Mouse (Mus musculus): ENCODE measurements around the gene Hist2h2ab. TPM values are rescaled to one million over a fixed set of nuclear protein-coding genes. Genes with fewer than 3 reads are reported as not detected.
A peak's percentile ranks its signal among the peaks of the same experiment; 100 is the strongest.

Hist2h2ab gene
- polyA plus RNA-seq, 1 experiment: 2.7 TPM

DNA sequence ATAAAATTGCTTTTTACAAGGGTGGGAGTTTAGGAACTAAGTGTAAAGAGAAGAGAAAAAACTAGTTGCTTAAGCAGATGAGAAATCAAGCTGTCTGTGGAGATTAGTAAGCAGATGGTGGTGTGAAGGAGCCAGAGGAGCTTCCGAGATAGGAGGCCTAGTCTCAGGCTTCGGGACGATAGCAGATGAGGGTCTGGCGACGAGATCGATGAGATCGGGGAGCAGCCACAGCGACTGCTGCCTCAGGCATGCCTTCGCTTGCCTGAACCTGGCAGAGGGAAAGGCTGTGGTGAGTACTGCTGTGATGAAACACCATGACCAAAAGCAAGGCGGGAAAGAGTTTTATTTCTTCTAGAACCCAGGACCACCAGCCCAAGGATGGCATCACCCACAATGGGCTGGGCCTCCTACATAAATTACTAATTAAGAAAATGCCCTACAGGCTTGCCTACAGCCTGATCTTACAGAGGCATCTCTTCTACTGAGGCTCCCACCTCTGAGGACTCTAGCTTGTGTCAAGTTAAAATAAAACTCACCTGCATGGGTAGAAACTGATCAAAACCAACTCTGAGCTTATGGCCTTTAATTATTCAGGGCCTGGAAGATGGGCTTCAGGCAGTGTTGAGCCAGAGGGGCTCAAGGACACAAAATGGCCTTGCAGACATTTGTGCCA is 35.2 kb downstream of the Hist2h2ab start:
- Histone ChIP-seq H3K4me3 (ENCODE audit: insufficient read depth, low read length) (no peak overlapping the region), H3K4me1 (ENCODE audit: control insufficient read depth, insufficient read depth, low read length) (no peaks in the 10 kb centered on the region), H3K27ac (ENCODE audit: insufficient read depth, low read length) (no peak overlapping the region)
- TF ChIP-seq POLR2A (IDR thresholded peaks at IDR 0.05; ENCODE audit: extremely low read depth, insufficient read depth, low read length): no peak
- TF ChIP-seq CTCF (IDR thresholded peaks at IDR 0.05; ENCODE audit: extremely low read depth, insufficient read depth, low read length): no peak

DNA sequence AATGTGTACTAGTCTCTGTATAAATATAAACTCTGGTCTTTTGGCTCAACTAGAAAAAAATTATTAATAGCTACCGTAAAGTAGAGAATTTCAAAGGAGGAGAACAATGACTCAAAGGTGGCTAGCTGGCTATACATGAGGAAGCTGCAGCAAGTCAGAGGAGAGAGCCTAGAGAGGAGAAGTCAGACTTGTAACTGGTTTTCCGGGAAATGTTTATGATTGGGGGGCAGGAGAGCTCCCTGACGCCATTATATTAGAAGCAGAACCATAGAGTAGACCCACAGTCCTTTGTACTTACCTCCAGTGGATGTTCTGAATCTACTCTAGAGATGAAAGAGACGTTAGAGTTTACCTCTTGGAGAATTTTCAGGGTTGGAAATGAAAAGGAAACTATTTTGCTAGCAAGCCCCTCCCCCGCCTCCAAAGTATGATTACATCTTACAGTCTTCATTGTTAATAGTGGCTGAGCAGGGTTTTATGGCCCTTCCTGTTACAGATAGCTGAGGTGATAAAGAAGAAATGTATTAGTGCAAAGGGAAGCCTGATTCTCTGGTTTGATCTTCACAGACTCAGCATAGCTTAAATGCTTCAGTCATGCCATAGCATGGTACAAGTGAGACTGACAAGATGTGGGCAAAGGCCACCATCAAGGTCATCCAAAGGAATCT is 36.4 kb downstream of the Hist2h2ab start:
- TF ChIP-seq POLR2A (IDR thresholded peaks at IDR 0.05; ENCODE audit: extremely low read depth, insufficient read depth, low read length) (no peak), CTCF (IDR thresholded peaks at IDR 0.05; ENCODE audit: extremely low read depth, insufficient read depth, low read length) (no peak)
- Histone ChIP-seq H3K4me3 (ENCODE audit: insufficient read depth, low read length) (no peak overlapping the region), H3K4me1 (ENCODE audit: control insufficient read depth, insufficient read depth, low read length) (no peaks in the 10 kb centered on the region), H3K27ac (ENCODE audit: insufficient read depth, low read length) (no peak overlapping the region)

DNA sequence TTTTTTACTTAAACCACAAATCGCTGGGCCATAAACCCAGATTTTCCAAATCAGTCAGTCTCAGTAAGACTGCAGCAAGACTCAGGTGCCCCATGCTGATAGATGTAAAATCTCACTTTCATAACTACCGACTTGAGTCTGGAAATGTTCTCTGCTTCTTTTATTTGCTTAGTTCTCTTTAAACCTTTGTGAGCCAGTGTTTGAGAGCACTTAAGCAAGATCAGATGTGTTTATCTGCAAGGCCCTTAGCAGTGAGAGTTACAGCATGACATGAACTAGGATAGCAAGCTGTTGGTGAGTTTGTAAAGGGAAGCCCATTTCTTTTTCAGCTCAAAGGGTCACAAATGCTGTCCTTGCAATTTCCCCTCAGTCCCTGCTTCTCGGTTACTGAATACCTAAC is 37.5 kb downstream of the Hist2h2ab start:
- no peak overlapping the region for H3K4me3 ChIP-seq (ENCODE audit: insufficient read depth, low read length)
- TF ChIP-seq POLR2A (IDR thresholded peaks at IDR 0.05; ENCODE audit: extremely low read depth, insufficient read depth, low read length): no peak
- TF ChIP-seq CTCF (IDR thresholded peaks at IDR 0.05; ENCODE audit: extremely low read depth, insufficient read depth, low read length): no peak
- H3K27ac ChIP-seq (ENCODE audit: insufficient read depth, low read length): no peak overlapping the region
- H3K4me1 ChIP-seq (ENCODE audit: control insufficient read depth, insufficient read depth, low read length): no peaks in the 10 kb centered on the region; the same call in 1 of the 2 replicates

DNA sequence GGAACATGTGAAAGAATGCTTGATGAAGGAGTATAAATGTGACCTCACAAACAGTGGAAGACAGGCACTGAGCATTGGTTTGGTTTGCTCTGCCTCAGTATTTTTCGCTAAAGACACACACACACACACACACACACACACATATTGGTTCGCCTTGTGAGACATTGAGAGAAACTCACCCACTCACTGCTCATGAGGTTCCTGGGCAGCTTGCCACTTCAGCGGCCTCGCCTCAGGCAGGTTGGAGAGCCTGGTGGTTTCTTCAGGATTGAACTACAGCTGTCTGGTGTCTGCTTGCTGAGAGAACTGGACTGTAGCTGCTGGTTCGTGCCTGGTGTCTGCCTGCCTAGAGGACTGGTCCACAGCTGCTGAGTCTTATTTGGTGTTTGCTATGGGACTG is 40.6 kb downstream of the Hist2h2ab start:
- H3K4me3 ChIP-seq (ENCODE audit: insufficient read depth, low read length): no peak overlapping the region
- no peak overlapping the region for H3K27ac ChIP-seq (ENCODE audit: insufficient read depth, low read length)
- TF ChIP-seq CTCF (IDR thresholded peaks at IDR 0.05; ENCODE audit: extremely low read depth, insufficient read depth, low read length) (no peak), POLR2A (IDR thresholded peaks at IDR 0.05; ENCODE audit: extremely low read depth, insufficient read depth, low read length) (no peak)
- no peaks in the 10 kb centered on the region; the same call in 1 of the 2 replicates for H3K4me1 ChIP-seq (ENCODE audit: control insufficient read depth, insufficient read depth, low read length)

DNA sequence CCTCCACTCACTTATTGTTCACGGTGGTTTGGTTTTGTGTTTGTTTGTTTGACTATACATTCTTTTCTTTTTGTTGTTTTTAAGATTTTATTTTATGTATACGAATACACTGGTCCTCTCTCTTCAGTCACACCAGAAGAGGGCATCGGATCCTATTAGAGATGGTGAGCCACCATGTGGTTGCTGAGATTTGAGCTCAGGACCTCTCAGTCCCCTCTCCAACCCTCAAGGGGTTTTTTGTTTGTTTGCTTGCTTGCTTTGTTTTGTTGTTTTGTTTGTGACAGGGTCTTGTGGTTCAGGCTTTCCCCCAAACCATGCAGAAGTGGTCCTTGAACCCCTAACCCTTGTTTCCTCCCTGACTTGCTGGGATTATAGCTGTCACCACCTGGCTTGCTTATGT is 42.0 kb downstream of the Hist2h2ab start:
- Histone ChIP-seq H3K4me3 (ENCODE audit: insufficient read depth, low read length) (peak overlapping the region; percentile 59), H3K4me1 (ENCODE audit: control insufficient read depth, insufficient read depth, low read length) (no peaks in the 10 kb centered on the region; the same call in 1 of the 2 replicates), H3K27ac (ENCODE audit: insufficient read depth, low read length) (peak overlapping the region; percentile 7; the same call in 1 of the 2 replicates)
- TF ChIP-seq CTCF (IDR thresholded peaks at IDR 0.05; ENCODE audit: extremely low read depth, insufficient read depth, low read length) (no peak), POLR2A (IDR thresholded peaks at IDR 0.05; ENCODE audit: extremely low read depth, insufficient read depth, low read length) (no peak)

DNA sequence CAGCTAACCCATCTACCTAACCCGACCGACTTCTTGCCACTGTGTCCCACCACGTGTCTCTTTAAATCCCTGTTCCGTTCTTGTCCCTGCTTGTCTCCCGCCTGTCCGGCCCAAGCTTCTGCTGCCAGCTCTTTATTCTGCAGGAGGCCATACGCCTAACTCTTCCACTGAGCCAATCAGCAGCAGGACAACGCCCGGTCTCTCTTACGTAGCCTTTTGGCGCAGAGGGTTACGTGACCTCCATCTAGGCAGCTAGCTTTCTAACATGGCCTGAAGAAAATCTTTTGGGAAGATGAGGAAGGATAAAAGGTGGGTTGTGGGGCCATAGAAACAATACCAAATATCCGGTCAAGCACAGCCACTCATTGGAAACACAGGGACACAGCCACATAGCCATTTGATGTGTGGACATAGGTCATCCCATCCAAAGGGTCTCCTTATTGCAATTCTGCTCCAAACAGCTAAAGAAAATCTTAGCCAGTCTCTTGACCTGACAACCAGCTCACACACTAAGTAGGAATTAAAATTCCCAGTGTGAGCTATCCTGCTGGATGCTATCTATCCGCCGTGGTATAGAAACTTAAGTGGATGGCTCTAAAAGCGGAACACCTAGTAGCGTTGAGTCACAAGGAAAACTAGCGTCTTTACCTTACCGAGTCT is 42.7 kb downstream of the Hist2h2ab start:
- H3K4me1 ChIP-seq (ENCODE audit: control insufficient read depth, insufficient read depth, low read length): no peaks in the 10 kb centered on the region; the same call in 1 of the 2 replicates
- peak overlapping the region; percentile 78 for H3K27ac ChIP-seq (ENCODE audit: insufficient read depth, low read length)
- TF ChIP-seq CTCF (IDR thresholded peaks at IDR 0.05; ENCODE audit: extremely low read depth, insufficient read depth, low read length) (no peak), POLR2A (IDR thresholded peaks at IDR 0.05; ENCODE audit: extremely low read depth, insufficient read depth, low read length) (peak; percentile 91)
- H3K4me3 ChIP-seq (ENCODE audit: insufficient read depth, low read length): peak overlapping the region; percentile 59

DNA sequence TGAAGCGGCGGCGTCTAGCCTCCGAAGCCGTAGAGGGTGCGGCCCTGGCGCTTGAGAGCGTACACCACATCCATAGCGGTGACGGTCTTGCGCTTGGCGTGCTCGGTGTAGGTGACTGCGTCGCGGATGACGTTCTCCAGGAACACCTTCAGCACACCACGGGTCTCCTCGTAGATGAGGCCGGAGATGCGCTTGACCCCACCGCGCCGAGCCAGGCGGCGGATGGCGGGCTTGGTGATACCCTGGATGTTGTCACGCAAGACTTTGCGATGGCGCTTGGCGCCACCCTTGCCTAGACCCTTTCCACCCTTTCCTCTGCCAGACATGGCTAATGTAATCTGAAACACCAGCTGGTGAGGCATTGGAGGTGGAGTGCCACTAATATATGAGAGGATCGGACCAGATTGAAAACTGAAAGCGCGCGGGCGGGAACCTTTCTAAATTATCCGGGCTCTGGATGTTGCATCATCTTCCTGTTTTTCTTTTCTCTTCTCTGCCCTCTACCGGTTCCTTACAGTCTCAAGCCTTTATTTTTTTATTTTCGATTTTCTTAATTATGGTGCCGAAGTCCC is 43.4 kb downstream of the Hist2h2ab start, which contains the start of gene Hist2h4:
Hist2h4 (minus strand) TSS at position 333 of the 572 bp plus-strand sequence.
- TF ChIP-seq POLR2A (IDR thresholded peaks at IDR 0.05; ENCODE audit: extremely low read depth, insufficient read depth, low read length) (peak; percentile 100), CTCF (IDR thresholded peaks at IDR 0.05; ENCODE audit: extremely low read depth, insufficient read depth, low read length) (no peak)
- Histone ChIP-seq H3K4me3 (ENCODE audit: insufficient read depth, low read length) (peak within 1 kb of the TSS; percentile 59), H3K27ac (ENCODE audit: insufficient read depth, low read length) (peak within 1 kb of the TSS; percentile 85), H3K4me1 (ENCODE audit: control insufficient read depth, insufficient read depth, low read length) (peaks cover 2% of the 10 kb centered on the region; the same call in 1 of the 2 replicates)

DNA sequence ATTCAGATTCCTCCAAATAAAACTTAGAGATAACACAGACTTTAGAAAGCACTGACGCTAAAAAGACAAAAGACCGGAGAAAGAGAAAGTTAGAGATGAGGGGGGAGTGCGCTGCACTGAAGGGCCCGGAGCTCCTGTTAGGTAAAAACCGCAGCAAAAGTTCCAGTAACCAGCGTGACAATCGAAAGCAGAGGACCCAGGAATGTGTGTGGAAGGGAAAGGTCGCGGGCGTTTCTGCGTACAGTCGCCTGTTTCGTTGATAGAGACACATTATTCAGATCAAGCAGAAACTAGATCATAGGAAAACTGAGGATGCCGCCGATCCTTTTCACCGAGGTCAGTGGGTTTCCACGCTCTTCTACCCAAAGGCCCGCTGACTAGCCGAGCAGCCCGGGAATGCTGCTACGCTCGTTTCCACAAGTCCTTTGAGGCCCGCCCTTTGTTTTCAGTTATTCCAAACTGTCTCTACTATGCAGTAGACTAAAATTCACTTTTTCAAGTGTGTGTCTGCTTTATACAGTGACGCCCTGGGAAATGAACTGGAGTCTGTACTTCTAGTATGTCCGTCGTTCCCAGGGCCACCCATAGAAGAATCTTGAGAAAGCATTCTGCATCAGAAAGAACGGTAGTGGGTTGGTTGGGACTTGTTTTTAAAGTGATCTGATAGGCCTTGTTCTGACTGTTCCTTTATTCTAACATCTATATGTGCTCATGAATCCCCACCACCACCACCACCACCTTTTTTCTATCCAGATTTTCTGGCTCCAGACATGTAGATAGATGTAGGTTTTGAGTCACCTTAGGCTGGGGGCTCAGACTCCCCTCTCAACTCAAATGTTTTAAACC is 44.1 kb downstream of the Hist2h2ab start:
- H3K4me3 ChIP-seq (ENCODE audit: insufficient read depth, low read length): peak overlapping the region; percentile 59
- no peak for TF ChIP-seq CTCF (IDR thresholded peaks at IDR 0.05; ENCODE audit: extremely low read depth, insufficient read depth, low read length)
- no peak for TF ChIP-seq POLR2A (IDR thresholded peaks at IDR 0.05; ENCODE audit: extremely low read depth, insufficient read depth, low read length)
- H3K27ac ChIP-seq (ENCODE audit: insufficient read depth, low read length): peak overlapping the region; percentile 85
- H3K4me1 ChIP-seq (ENCODE audit: control insufficient read depth, insufficient read depth, low read length): peaks cover 3% of the 10 kb centered on the region; the same call in 1 of the 2 replicates
